Mouse (Mus musculus) central nervous system, embryonic 11.5 days (tissue): ENCODE results near the gene Eef1e1. TPM values are rescaled to one million over a fixed set of nuclear protein-coding genes. Genes with fewer than 3 reads are reported as not detected.

Experiments
- polyA plus RNA-seq: library from polyadenylated mRNA; depleted of rRNA; stranded (reverse); fragments of >200 nt; gene quantifications from 2 replicates; pipeline ENCODE4 v1.2.3, GENCODE M21; 2012; rRNA removed

The Eef1e1 gene
- 35.9 and 42.9 TPM in 2 replicates for polyA plus RNA-seq

GRCm38 (mm10) chr13:38658528-38659280 is at the start of gene Eef1e1:
Gene Eef1e1, minus strand, starts transcription at chr13:38659058.

GRCm38 (mm10) chr13:38634800-38635269 is 24.0 kb downstream of the Eef1e1 start, which contains the start of gene Bloc1s5:
Gene Bloc1s5, minus strand, starts transcription at chr13:38635109.

Other genes starting within 250 kb of the Eef1e1 start
- 65.5 and 88.2 TPM in 2 replicates for gene Txndc5, start 130.2 kb downstream of the Eef1e1 start, polyA plus RNA-seq
- 8.9 and 14.4 TPM in 2 replicates for gene Bloc1s5, start 23.9 kb downstream of the Eef1e1 start, polyA plus RNA-seq